Mouse (Mus musculus) C2C12 (cell line): ENCODE results near the gene Qrich1. TPM values are rescaled to one million over a fixed set of nuclear protein-coding genes. Genes with fewer than 3 reads are reported as not detected.

Experiments used
- H3K27me3 ChIP-seq: one replicate; pipeline ENCODE4 v1.6.1; 2011; ENCODE audit not compliant: control insufficient read depth, insufficient read depth, insufficient read length
- H3K36me3 ChIP-seq: one replicate; pipeline ENCODE4 v1.6.1; 2011; ENCODE audit not compliant: control insufficient read depth, insufficient read depth
- H3K4me3 ChIP-seq: one replicate; pipeline ENCODE4 v1.5.1; 2011; ENCODE audit warnings: mild to moderate bottlenecking, control low read depth; ENCODE audit not compliant: poor library complexity, insufficient read depth, severe bottlenecking
- H3K79me2 ChIP-seq: one replicate; pipeline ENCODE4 v1.6.1; 2011; ENCODE audit not compliant: control insufficient read depth, insufficient read depth
- H3K79me3 ChIP-seq: one replicate; pipeline ENCODE4 v1.6.1; 2011; ENCODE audit warnings: low read depth, control low read depth
- H3ac ChIP-seq: one replicate; pipeline ENCODE3; 2011; ENCODE audit warnings: low read depth; ENCODE audit not compliant: control insufficient read depth, insufficient read length
- CEBPB ChIP-seq: IDR thresholded peaks from one replicate; pipeline ENCODE4 v1.6.1; 2011; ENCODE audit warnings: low read depth, mild to moderate bottlenecking, control low read depth, moderate library complexity
- CTCF ChIP-seq: IDR thresholded peaks from one replicate; pipeline ENCODE4 v1.5.1; 2011; ENCODE audit not compliant: control insufficient read depth, insufficient read depth, insufficient read length
- FOSL1 ChIP-seq: IDR thresholded peaks from one replicate; pipeline ENCODE4 v1.8.0; 2011; ENCODE audit warnings: mild to moderate bottlenecking, low read length; ENCODE audit not compliant: poor library complexity, insufficient read depth, severe bottlenecking
- MAX ChIP-seq: IDR thresholded peaks from one replicate; pipeline ENCODE4 v1.6.1; 2011; ENCODE audit warnings: mild to moderate bottlenecking, control low read depth
- MYOD1 ChIP-seq: IDR thresholded peaks from one replicate; pipeline ENCODE4 v1.6.1; 2011; ENCODE audit warnings: low read depth; ENCODE audit not compliant: control insufficient read depth, insufficient read length
- MYOG ChIP-seq: IDR thresholded peaks from one replicate; pipeline ENCODE4 v1.6.1; 2011; ENCODE audit not compliant: control insufficient read depth, insufficient read length; ENCODE audit errors: extremely low read depth
- USF1 ChIP-seq: IDR thresholded peaks from one replicate; pipeline ENCODE4 v1.6.1; 2011; ENCODE audit warnings: low read depth, mild to moderate bottlenecking, control low read depth, moderate library complexity
- polyA plus RNA-seq: library from polyadenylated mRNA; unstranded; fragments of >200 nt; fragmentation: generic; extraction: Trizol; gene quantifications from one replicate; pipeline ENCODE4 v1.2.1, GENCODE M21; 2012; ENCODE audit warnings: missing spikeins

The Qrich1 gene
- polyA plus RNA-seq, 1 experiment = 58.2 TPM

- Histone ChIP-seq H3ac (no peak overlapping the region), H3K36me3 (peaks cover 55% of the 10 kb centered on the region)
Observed at GRCm38 (mm10) chr9:108484021-108484420, 32.6 kb upstream of the Qrich1 start.

GRCm38 (mm10) chr9:108485301-108485875 is 31.2 kb upstream of the Qrich1 start:
- Histone ChIP-seq H3ac (no peak overlapping the region), H3K79me2 (peaks cover 24% of the 10 kb centered on the region), H3K79me3 (peaks cover 10% of the 10 kb centered on the region), H3K27me3 (no peaks in the 10 kb centered on the region), H3K4me3 (no peak overlapping the region), H3K36me3 (peaks cover 63% of the 10 kb centered on the region)
- no peak for TF ChIP-seq CEBPB
- TF ChIP-seq MYOG = no peak
- TF ChIP-seq MAX = no peak
- TF ChIP-seq MYOD1 = no peak
- no peak for TF ChIP-seq USF1
- no peak for TF ChIP-seq CTCF
- TF ChIP-seq FOSL1 = no peak

More at GRCm38 (mm10) chr9:108484021-108484420, 32.6 kb upstream of the Qrich1 start:
- Histone ChIP-seq H3K79me2 (peaks cover 32% of the 10 kb centered on the region), H3K4me3 (no peak overlapping the region), H3K27me3 (no peaks in the 10 kb centered on the region), H3K79me3 (peaks cover 12% of the 10 kb centered on the region)
- TF ChIP-seq CEBPB (no peak), USF1 (no peak), MAX (no peak), MYOD1 (no peak)

GRCm38 (mm10) chr9:108486973-108487530 is 29.6 kb upstream of the Qrich1 start:
- peaks cover 10% of the 10 kb centered on the region for H3K79me3 ChIP-seq
- peaks cover 53% of the 10 kb centered on the region for H3K36me3 ChIP-seq
- no peak overlapping the region for H3K4me3 ChIP-seq
- H3K27me3 ChIP-seq = no peaks in the 10 kb centered on the region
- H3K79me2 ChIP-seq = peaks cover 20% of the 10 kb centered on the region
- no peak for TF ChIP-seq MYOD1
- no peak for TF ChIP-seq CTCF
- TF ChIP-seq FOSL1 = no peak
- TF ChIP-seq MAX = no peak
- TF ChIP-seq USF1 = no peak
- TF ChIP-seq CEBPB = no peak
- TF ChIP-seq MYOG = no peak
- no peak overlapping the region for H3ac ChIP-seq

GRCm38 (mm10) chr9:108488403-108488802 is 28.2 kb upstream of the Qrich1 start:
- H3K36me3 ChIP-seq = peaks cover 47% of the 10 kb centered on the region
- H3K79me2 ChIP-seq = peaks cover 26% of the 10 kb centered on the region
- H3ac ChIP-seq = no peak overlapping the region
- H3K79me3 ChIP-seq = peaks cover 17% of the 10 kb centered on the region
- no peak for TF ChIP-seq USF1
- TF ChIP-seq CEBPB = no peak
- no peak for TF ChIP-seq FOSL1
- H3K4me3 ChIP-seq = no peak overlapping the region
- no peaks in the 10 kb centered on the region for H3K27me3 ChIP-seq

- TF ChIP-seq FOSL1 (no peak), CTCF (no peak), USF1 (no peak), MYOD1 (no peak), MAX (no peak), CEBPB (no peak), MYOG (no peak)
- Histone ChIP-seq H3K4me3 (no peak overlapping the region), H3K79me2 (peaks cover 32% of the 10 kb centered on the region), H3K36me3 (peaks cover 52% of the 10 kb centered on the region), H3ac (no peak overlapping the region), H3K27me3 (no peaks in the 10 kb centered on the region), H3K79me3 (peaks cover 17% of the 10 kb centered on the region)
Observed at GRCm38 (mm10) chr9:108489215-108489614, 27.4 kb upstream of the Qrich1 start.

- H3K27me3 ChIP-seq = no peaks in the 10 kb centered on the region
- peak overlapping the region; percentile 46 for H3ac ChIP-seq
- no peak overlapping the region for H3K4me3 ChIP-seq
- peaks cover 17% of the 10 kb centered on the region for H3K79me3 ChIP-seq
- peaks cover 56% of the 10 kb centered on the region for H3K36me3 ChIP-seq
- peaks cover 32% of the 10 kb centered on the region for H3K79me2 ChIP-seq
- TF ChIP-seq MYOD1 (no peak), CEBPB (no peak), MAX (no peak), CTCF (no peak), MYOG (no peak), USF1 (no peak), FOSL1 (no peak)
Observed at GRCm38 (mm10) chr9:108489702-108490558, 26.7 kb upstream of the Qrich1 start.
